Mouse (Mus musculus): ENCODE measurements around the gene Mdm2. TPM values are rescaled to one million over a fixed set of nuclear protein-coding genes. Genes with fewer than 3 reads are reported as not detected.
"Not testable (repeated sequence)": the region's sequence is repeated elsewhere in the genome, so short reads cannot be mapped to it uniquely, and the experiment has no call there.

Gene Mdm2
- polyA plus RNA-seq, 1 experiment from 2014 or later: 14.8 TPM

DNA sequence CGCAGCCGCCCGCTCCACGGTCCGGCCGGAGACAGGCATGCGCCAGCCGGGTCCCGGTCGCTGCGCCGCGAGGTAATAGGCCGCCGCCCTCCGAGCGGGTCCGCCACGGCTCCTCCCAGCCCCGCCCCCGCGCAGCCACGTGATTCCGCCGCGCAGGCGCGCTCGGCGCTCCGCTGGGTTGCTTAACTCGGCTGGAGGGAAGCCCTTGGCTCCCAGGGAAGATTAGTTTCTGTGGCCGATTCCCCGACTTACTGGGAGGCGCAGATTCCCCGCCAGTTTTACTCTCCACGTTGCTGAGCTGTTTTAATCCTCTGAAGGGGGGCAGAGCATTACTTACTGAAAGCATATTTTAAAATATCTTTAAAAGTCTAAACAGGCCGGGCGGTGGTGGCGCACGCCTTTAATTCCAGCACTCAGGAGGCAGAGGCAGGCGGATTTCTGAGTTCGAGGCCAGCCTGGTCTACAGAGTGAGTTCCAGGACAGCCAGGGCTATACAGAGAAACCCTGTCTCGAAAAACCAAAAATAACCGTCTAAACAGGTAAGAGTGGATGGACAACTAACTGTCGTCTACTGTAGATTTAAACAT, 35.8 kb upstream of the Mdm2 start, which contains the start of gene Slc35e3:
Slc35e3 (minus strand) TSS at position 69 of the 587 bp plus-strand sequence.
- peak; percentile 92 for ATAC-seq (ENCODE audit: low FRiP score, low TSS enrichment)
- H3K9ac ChIP-seq (ENCODE audit: low read length): peak within 1 kb of the TSS; percentile 39

GRCm38 (mm10) chr10:117745570-117746296, 35.2 kb upstream of the Mdm2 start:
- H3K27me3 ChIP-seq (ENCODE audit: control insufficient read depth, insufficient read depth, low read length); H3K27ac ChIP-seq (replicated peaks); H3K9me3 ChIP-seq (ENCODE audit: control insufficient read depth, low read length); H3K36me3 ChIP-seq (ENCODE audit: control insufficient read depth, insufficient read depth, low read length); H3K4me1 ChIP-seq (replicated peaks; ENCODE audit: control insufficient read depth, insufficient read depth): not testable (repeated sequence)
- Histone ChIP-seq H3K4me2 (replicated peaks; ENCODE audit: low read depth) (peak overlapping the region; percentile 55), H3K9ac (ENCODE audit: low read length) (peak overlapping the region; percentile 39), H3K4me3 (ENCODE audit: low read depth, low read length) (peak overlapping the region; percentile 43)
- peak; percentile 2; the same call in 1 of the 2 replicates for ATAC-seq (ENCODE audit: low FRiP score, low TSS enrichment)
- DNase-seq (ENCODE audit: low spot score): peak; percentile 45
- WGBS: under 1% methylated on average over 14 of the region's 46 CpGs

More for the DNA sequence above, 35.8 kb upstream of the Mdm2 start, which contains the start of gene Slc35e3:
- Histone ChIP-seq H3K4me1 (replicated peaks; ENCODE audit: control insufficient read depth, insufficient read depth) (no peaks in the 10 kb centered on the region), H3K4me2 (replicated peaks; ENCODE audit: low read depth) (peak within 1 kb of the TSS; percentile 55), H3K9me3 (ENCODE audit: control insufficient read depth, low read length) (no peaks in the 10 kb centered on the region), H3K36me3 (ENCODE audit: control insufficient read depth, insufficient read depth, low read length) (peaks cover 3% of the 10 kb centered on the region; the same call in 1 of the 2 replicates), H3K27ac (replicated peaks) (peak within 1 kb of the TSS; percentile 26; the same call in 1 of the 2 replicates), H3K27me3 (ENCODE audit: control insufficient read depth, insufficient read depth, low read length) (no peaks in the 10 kb centered on the region), H3K4me3 (ENCODE audit: low read depth, low read length) (peak within 1 kb of the TSS; percentile 43)
- TF ChIP-seq CTCF (IDR thresholded peaks at IDR 0.05; ENCODE audit: low read depth) (no peak), EP300 (optimal IDR thresholded peaks at IDR 0.05) (no peak)
- WGBS: 18% methylated on average over 29 of the region's 46 CpGs
- DNase-seq (ENCODE audit: low spot score): peak; percentile 97

- H3K4me2 ChIP-seq (replicated peaks; ENCODE audit: low read depth): 0 out of 2 replicates have a peak overlapping the region, but pooled peaks have one; percentile 30
- peak overlapping the region; percentile 39; the same call in 1 of the 2 replicates for H3K4me3 ChIP-seq (ENCODE audit: low read depth, low read length)
- no peaks in the 10 kb centered on the region for H3K27me3 ChIP-seq (ENCODE audit: control insufficient read depth, insufficient read depth, low read length)
- H3K27ac ChIP-seq (replicated peaks): peak overlapping the region; percentile 70; the same call in 1 of the 2 replicates
- peak; percentile 69 for DNase-seq (ENCODE audit: low spot score)
- no peaks in the 10 kb centered on the region for H3K4me1 ChIP-seq (replicated peaks; ENCODE audit: control insufficient read depth, insufficient read depth)
- no peaks in the 10 kb centered on the region for H3K9me3 ChIP-seq (ENCODE audit: control insufficient read depth, low read length)
- peak; percentile 75 for ATAC-seq (ENCODE audit: low FRiP score, low TSS enrichment)
- H3K9ac ChIP-seq (ENCODE audit: low read length): 0 out of 2 replicates have a peak overlapping the region, but pooled peaks have one; percentile 5
- no peak for TF ChIP-seq CTCF (IDR thresholded peaks at IDR 0.05; ENCODE audit: low read depth)
- TF ChIP-seq EP300 (optimal IDR thresholded peaks at IDR 0.05): no peak
- WGBS: 66% methylated on average over 4 of the region's 4 CpGs
- 0 out of 2 replicates have a peak, but pooled peaks cover 3% of the 10 kb centered on the region for H3K36me3 ChIP-seq (ENCODE audit: control insufficient read depth, insufficient read depth, low read length)
These were observed 33.4 kb upstream of the Mdm2 start for GRCm38 (mm10) chr10:117743917-117744316.

DNA sequence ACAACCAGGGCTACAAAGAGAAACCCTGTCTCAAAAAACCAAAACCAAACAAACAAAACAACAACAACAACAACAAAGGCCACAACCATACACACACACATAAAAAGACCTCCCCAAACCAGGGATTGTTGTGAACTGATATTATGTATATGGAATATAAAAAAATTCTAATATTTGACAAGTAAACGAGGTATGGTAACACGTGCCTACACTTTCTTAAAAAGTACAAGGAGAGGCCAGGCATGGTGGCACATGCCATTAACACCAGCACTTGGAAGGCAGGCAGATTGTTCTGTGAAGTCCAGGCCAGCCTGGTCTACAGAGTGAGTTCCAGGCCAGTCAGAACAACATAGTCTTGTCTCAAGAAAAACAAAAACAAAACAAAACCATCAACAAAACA, 32.6 kb upstream of the Mdm2 start:
- Histone ChIP-seq H3K4me3 (ENCODE audit: low read depth, low read length) (no peak overlapping the region), H3K27me3 (ENCODE audit: control insufficient read depth, insufficient read depth, low read length) (no peaks in the 10 kb centered on the region), H3K9ac (ENCODE audit: low read length) (no peak overlapping the region), H3K36me3 (ENCODE audit: control insufficient read depth, insufficient read depth, low read length) (0 out of 2 replicates have a peak, but pooled peaks cover 3% of the 10 kb centered on the region), H3K27ac (replicated peaks) (peak overlapping the region; percentile 70; the same call in 1 of the 2 replicates), H3K9me3 (ENCODE audit: control insufficient read depth, low read length) (no peaks in the 10 kb centered on the region), H3K4me2 (replicated peaks; ENCODE audit: low read depth) (no peak overlapping the region), H3K4me1 (replicated peaks; ENCODE audit: control insufficient read depth, insufficient read depth) (no peaks in the 10 kb centered on the region)
- DNase-seq (ENCODE audit: low spot score): no peak
- 77% methylated on average over 2 of the region's 2 CpGs for WGBS
- no peak for TF ChIP-seq EP300 (optimal IDR thresholded peaks at IDR 0.05)
- TF ChIP-seq CTCF (IDR thresholded peaks at IDR 0.05; ENCODE audit: low read depth): no peak
- no peak for ATAC-seq (ENCODE audit: low FRiP score, low TSS enrichment)

- H3K36me3 ChIP-seq (ENCODE audit: control insufficient read depth, insufficient read depth, low read length): 0 out of 2 replicates have a peak, but pooled peaks cover 3% of the 10 kb centered on the region
- DNase-seq (ENCODE audit: low spot score) (no peak), ATAC-seq (ENCODE audit: low FRiP score, low TSS enrichment) (no peak)
- H3K27me3 ChIP-seq (ENCODE audit: control insufficient read depth, insufficient read depth, low read length): no peaks in the 10 kb centered on the region
- H3K27ac ChIP-seq (replicated peaks): no peak overlapping the region
- H3K9me3 ChIP-seq (ENCODE audit: control insufficient read depth, low read length): no peaks in the 10 kb centered on the region
- no peak overlapping the region for H3K4me3 ChIP-seq (ENCODE audit: low read depth, low read length)
- no peak overlapping the region for H3K4me2 ChIP-seq (replicated peaks; ENCODE audit: low read depth)
- H3K9ac ChIP-seq (ENCODE audit: low read length): no peak overlapping the region
- WGBS: 87% methylated on average over 4 of the region's 4 CpGs
- TF ChIP-seq EP300 (optimal IDR thresholded peaks at IDR 0.05): no peak
- no peak for TF ChIP-seq CTCF (IDR thresholded peaks at IDR 0.05; ENCODE audit: low read depth)
- H3K4me1 ChIP-seq (replicated peaks; ENCODE audit: control insufficient read depth, insufficient read depth): no peaks in the 10 kb centered on the region
These were observed 32.1 kb upstream of the Mdm2 start for GRCm38 (mm10) chr10:117742618-117743017.

All from stomach, postnatal 0 days (tissue).